Mouse (Mus musculus) hindbrain, embryonic 16.5 days (tissue): ENCODE data around the gene 2410131K14Rik. TPM values are rescaled to one million over a fixed set of nuclear protein-coding genes. Genes with fewer than 3 reads are reported as not detected.

ENCODE experiments used
- ATAC-seq: fragments of 200-750 bp; cut with Nextera tagmentation; 2 replicates; pipeline ENCODE4 v1.8.0; 2017; ENCODE audit warnings: moderate TSS enrichment, moderate library complexity
- H3K27ac ChIP-seq: fragments of 300-500 bp; sonication (generic); 2 replicates; pipeline ENCODE4 v1.5.1; 2014; ENCODE audit warnings: low read depth, mild to moderate bottlenecking, control low read depth, low read length, moderate library complexity
- H3K27me3 ChIP-seq: fragments of 300-500 bp; sonication (generic); replicated peaks from 2 replicates; pipeline ENCODE4 v1.6.1; 2014; ENCODE audit warnings: low read length; ENCODE audit not compliant: control insufficient read depth, insufficient read depth
- H3K36me3 ChIP-seq: fragments of 300-500 bp; sonication (generic); 2 replicates; pipeline ENCODE4 v1.6.1; 2014; ENCODE audit warnings: mild to moderate bottlenecking, low read length, moderate library complexity, mixed read lengths; ENCODE audit not compliant: control insufficient read depth, insufficient read depth
- H3K4me1 ChIP-seq: fragments of 300-500 bp; sonication (generic); 2 replicates; pipeline ENCODE4 v1.6.1; 2014; ENCODE audit warnings: low read depth, low read length; ENCODE audit not compliant: control insufficient read depth, insufficient read depth
- H3K4me2 ChIP-seq: fragments of 300-500 bp; sonication (generic); 2 replicates; pipeline ENCODE4 v1.6.1; 2014; ENCODE audit warnings: mild to moderate bottlenecking, low read length, control low read depth, moderate library complexity
- H3K4me3 ChIP-seq: fragments of 300-500 bp; sonication (generic); 2 replicates; pipeline ENCODE4 v1.5.1; 2014; ENCODE audit warnings: mild to moderate bottlenecking, low read length, control low read depth, moderate library complexity
- H3K9ac ChIP-seq: fragments of 300-500 bp; sonication (generic); 2 replicates; pipeline ENCODE4 v1.6.1; 2014; ENCODE audit warnings: low read depth, mild to moderate bottlenecking, control low read depth, low read length, moderate library complexity
- H3K9me3 ChIP-seq: fragments of 300-500 bp; sonication (generic); 2 replicates; pipeline ENCODE4 v1.6.1; 2014; ENCODE audit warnings: mild to moderate bottlenecking, low read length, moderate library complexity; ENCODE audit not compliant: control insufficient read depth
- WGBS: fragments of 180-500 bp; shearing (Covaris S2); extraction: QIAGEN DNeasy Blood & Tissue Kit; methylation state at CpG from one replicate; pipeline ENCODE4 v1.1.7; 2014; 5-methylcytosine and 5-hydroxymethylcytosine counted together
- polyA plus RNA-seq: library from polyadenylated mRNA; unstranded; fragments of >200 nt; fragmentation: Nextera tagmentation; extraction: Ambion mirVana; gene quantifications from 2 replicates; pipeline ENCODE4 v1.2.1, GENCODE M21; 2015

Gene 2410131K14Rik
- polyA plus RNA-seq, 1 experiment from 2014 or later: 18.1 TPM

- Histone ChIP-seq H3K27ac (no peak overlapping the region), H3K4me2 (no peak overlapping the region), H3K27me3 (no peaks in the 10 kb centered on the region), H3K9ac (no peak overlapping the region), H3K4me3 (no peak overlapping the region), H3K4me1 (peaks cover 1% of the 10 kb centered on the region; the same call in 1 of the 2 replicates), H3K9me3 (no peaks in the 10 kb centered on the region), H3K36me3 (no peaks in the 10 kb centered on the region)
- WGBS: 81% methylated on average over 6 of the region's 6 CpGs
- ATAC-seq: no peak
Observed at GRCm38 (mm10) chr5:118313766-118314165, 68.7 kb downstream of the 2410131K14Rik start.

Other genes starting within 250 kb of the 2410131K14Rik start
- gene Tesc, start 217.5 kb upstream of the 2410131K14Rik start, polyA plus RNA-seq: 4.1 and 5.4 TPM in 2 replicates
- 18.7 and 21.6 TPM in 2 replicates for gene Fbxw8, start 89.8 kb upstream of the 2410131K14Rik start, polyA plus RNA-seq
- gene Hrk, start 80.6 kb upstream of the 2410131K14Rik start, polyA plus RNA-seq: 3.7 and 4.8 TPM in 2 replicates
- gene Rnft2, start 111 bp upstream of the 2410131K14Rik start, polyA plus RNA-seq: 9.2 and 10.8 TPM in 2 replicates